Mouse (Mus musculus) intestine, embryonic 16.5 days (tissue): ENCODE results near the gene Aimp1. TPM values are rescaled to one million over a fixed set of nuclear protein-coding genes. Genes with fewer than 3 reads are reported as not detected.

Source experiments
- ATAC-seq: fragments of 200-750 bp; cut with Nextera tagmentation; 2 replicates; pipeline ENCODE4 v1.8.0; 2017; ENCODE audit warnings: moderate TSS enrichment, moderate library complexity
- H3K27ac ChIP-seq: fragments of 300-500 bp; sonication (generic); 2 replicates; pipeline ENCODE4 v1.5.1; 2014; ENCODE audit warnings: mild to moderate bottlenecking, low read length
- H3K27me3 ChIP-seq: fragments of 300-500 bp; sonication (generic); replicated peaks from 2 replicates; pipeline ENCODE4 v1.6.1; 2014; ENCODE audit warnings: low read length, control low read depth, mixed read lengths; ENCODE audit not compliant: control insufficient read depth, insufficient read depth
- H3K36me3 ChIP-seq: fragments of 300-500 bp; sonication (generic); 2 replicates; pipeline ENCODE4 v1.6.1; 2014; ENCODE audit warnings: low read length, control low read depth; ENCODE audit not compliant: control insufficient read depth, insufficient read depth
- H3K4me1 ChIP-seq: fragments of 300-500 bp; sonication (generic); 2 replicates; pipeline ENCODE4 v1.6.1; 2014; ENCODE audit warnings: low read length, control low read depth, mixed read lengths; ENCODE audit not compliant: control insufficient read depth, insufficient read depth
- H3K4me2 ChIP-seq: fragments of 300-500 bp; sonication (generic); 2 replicates; pipeline ENCODE4 v1.6.1; 2014; ENCODE audit warnings: low read depth, low read length, control low read depth
- H3K4me3 ChIP-seq: fragments of 300-500 bp; sonication (generic); 2 replicates; pipeline ENCODE4 v1.5.1; 2014; ENCODE audit warnings: mild to moderate bottlenecking, low read length
- H3K9ac ChIP-seq: fragments of 300-500 bp; sonication (generic); 2 replicates; pipeline ENCODE4 v1.6.1; 2014; ENCODE audit warnings: low read depth, low read length
- H3K9me3 ChIP-seq: fragments of 300-500 bp; sonication (generic); 2 replicates; pipeline ENCODE4 v1.6.1; 2016; ENCODE audit warnings: low read length, control low read depth; ENCODE audit not compliant: control insufficient read depth
- WGBS: fragments of 180-500 bp; shearing (Covaris S2); extraction: QIAGEN DNeasy Blood & Tissue Kit; methylation state at CpG from one replicate; pipeline ENCODE4 v1.1.7; 2014; 5-methylcytosine and 5-hydroxymethylcytosine counted together
- polyA plus RNA-seq: library from polyadenylated mRNA; unstranded; fragments of >200 nt; fragmentation: Nextera tagmentation; extraction: Ambion mirVana; gene quantifications from 2 replicates; pipeline ENCODE4 v1.2.1, GENCODE M21; 2015

Aimp1 gene
- polyA plus RNA-seq, 1 experiment from 2014 or later: 78.8 TPM

- no peak overlapping the region for H3K27ac ChIP-seq
- no peaks in the 10 kb centered on the region; the same call in 1 of the 2 replicates for H3K36me3 ChIP-seq
- no peak overlapping the region for H3K9ac ChIP-seq
- no peak overlapping the region for H3K4me3 ChIP-seq
- H3K4me2 ChIP-seq: no peak overlapping the region
- no peak; the same call in 1 of the 2 replicates for ATAC-seq
- H3K27me3 ChIP-seq: no peaks in the 10 kb centered on the region
- 67% methylated on average over 2 of the region's 2 CpGs for WGBS
- no peaks in the 10 kb centered on the region for H3K9me3 ChIP-seq
- no peaks in the 10 kb centered on the region for H3K4me1 ChIP-seq
These were observed 28.2 kb downstream of the Aimp1 start for GRCm38 (mm10) chr3:132655955-132656354.

- no peak overlapping the region for H3K4me2 ChIP-seq
- ATAC-seq: no peak
- H3K36me3 ChIP-seq: no peaks in the 10 kb centered on the region
- H3K27ac ChIP-seq: no peak overlapping the region
- no peaks in the 10 kb centered on the region for H3K9me3 ChIP-seq
- H3K4me3 ChIP-seq: no peak overlapping the region
- H3K27me3 ChIP-seq: no peaks in the 10 kb centered on the region
- no peaks in the 10 kb centered on the region for H3K4me1 ChIP-seq
- WGBS: 86% methylated on average over 7 of the region's 7 CpGs
- no peak overlapping the region for H3K9ac ChIP-seq
These were observed 30.2 kb downstream of the Aimp1 start for GRCm38 (mm10) chr3:132653959-132654358.

GRCm38 (mm10) chr3:132651776-132652175, 32.4 kb downstream of the Aimp1 start:
- WGBS: 53% methylated on average over 3 of the region's 3 CpGs
- no peaks in the 10 kb centered on the region for H3K36me3 ChIP-seq

GRCm38 (mm10) chr3:132650191-132650590, 34.0 kb downstream of the Aimp1 start:
- no peak for ATAC-seq
- Histone ChIP-seq H3K4me1 (no peaks in the 10 kb centered on the region), H3K4me3 (no peak overlapping the region), H3K27ac (no peak overlapping the region), H3K27me3 (no peaks in the 10 kb centered on the region), H3K9ac (no peak overlapping the region), H3K4me2 (no peak overlapping the region), H3K36me3 (no peaks in the 10 kb centered on the region), H3K9me3 (no peaks in the 10 kb centered on the region)
- 78% methylated on average over 5 of the region's 5 CpGs for WGBS

More at GRCm38 (mm10) chr3:132651776-132652175, 32.4 kb downstream of the Aimp1 start:
- Histone ChIP-seq H3K4me1 (no peaks in the 10 kb centered on the region), H3K4me3 (no peak overlapping the region), H3K4me2 (no peak overlapping the region), H3K27me3 (no peaks in the 10 kb centered on the region), H3K9me3 (no peaks in the 10 kb centered on the region), H3K27ac (no peak overlapping the region), H3K9ac (no peak overlapping the region)
- peak; percentile 58 for ATAC-seq

- WGBS: 85% methylated on average over 7 of the region's 7 CpGs
- Histone ChIP-seq H3K4me3 (no peak overlapping the region), H3K27ac (no peak overlapping the region)
These were observed 34.8 kb downstream of the Aimp1 start for GRCm38 (mm10) chr3:132649368-132649767.

GRCm38 (mm10) chr3:132646814-132647213, 37.4 kb downstream of the Aimp1 start:
- Histone ChIP-seq H3K27ac (no peak overlapping the region), H3K4me2 (no peak overlapping the region), H3K27me3 (no peaks in the 10 kb centered on the region), H3K4me1 (no peaks in the 10 kb centered on the region), H3K36me3 (no peaks in the 10 kb centered on the region), H3K9ac (no peak overlapping the region), H3K9me3 (no peaks in the 10 kb centered on the region), H3K4me3 (no peak overlapping the region)
- ATAC-seq: no peak
- WGBS: 16% methylated on average over 1 of the region's 1 CpGs

More at GRCm38 (mm10) chr3:132649368-132649767, 34.8 kb downstream of the Aimp1 start:
- H3K4me2 ChIP-seq: no peak overlapping the region
- no peak for ATAC-seq
- no peak overlapping the region for H3K9ac ChIP-seq
- no peaks in the 10 kb centered on the region for H3K9me3 ChIP-seq
- H3K27me3 ChIP-seq: no peaks in the 10 kb centered on the region
- H3K36me3 ChIP-seq: no peaks in the 10 kb centered on the region
- H3K4me1 ChIP-seq: no peaks in the 10 kb centered on the region

GRCm38 (mm10) chr3:132644071-132644470, 40.1 kb downstream of the Aimp1 start:
- WGBS: 83% methylated on average over 4 of the region's 4 CpGs
- ATAC-seq: no peak
- Histone ChIP-seq H3K4me3 (no peak overlapping the region), H3K9me3 (no peaks in the 10 kb centered on the region), H3K9ac (no peak overlapping the region), H3K27ac (no peak overlapping the region), H3K27me3 (no peaks in the 10 kb centered on the region), H3K4me1 (no peaks in the 10 kb centered on the region), H3K4me2 (no peak overlapping the region), H3K36me3 (no peaks in the 10 kb centered on the region)

GRCm38 (mm10) chr3:132637080-132637479, 47.1 kb downstream of the Aimp1 start:
- Histone ChIP-seq H3K9ac (no peak overlapping the region), H3K4me3 (no peak overlapping the region), H3K4me1 (no peaks in the 10 kb centered on the region), H3K36me3 (no peaks in the 10 kb centered on the region), H3K27me3 (no peaks in the 10 kb centered on the region), H3K4me2 (no peak overlapping the region), H3K27ac (no peak overlapping the region), H3K9me3 (no peaks in the 10 kb centered on the region)
- 62% methylated on average over 3 of the region's 3 CpGs for WGBS
- peak; percentile 94 for ATAC-seq

- Histone ChIP-seq H3K4me3 (no peak overlapping the region), H3K27me3 (no peaks in the 10 kb centered on the region), H3K4me1 (peaks cover 7% of the 10 kb centered on the region; the same call in 1 of the 2 replicates), H3K27ac (no peak overlapping the region), H3K9me3 (no peaks in the 10 kb centered on the region), H3K4me2 (no peak overlapping the region), H3K9ac (no peak overlapping the region), H3K36me3 (no peaks in the 10 kb centered on the region)
- ATAC-seq: no peak
- WGBS: 61% methylated on average over 2 of the region's 2 CpGs
These were observed 50.9 kb downstream of the Aimp1 start for GRCm38 (mm10) chr3:132633261-132633660.

- Histone ChIP-seq H3K36me3 (no peaks in the 10 kb centered on the region), H3K9ac (no peak within 1 kb of the TSS), H3K27me3 (no peaks in the 10 kb centered on the region), H3K4me3 (peak within 1 kb of the TSS; percentile 35), H3K27ac (peak within 1 kb of the TSS; percentile 49), H3K4me2 (peak within 1 kb of the TSS; percentile 27; the same call in 1 of the 2 replicates), H3K9me3 (no peaks in the 10 kb centered on the region), H3K4me1 (peaks cover 7% of the 10 kb centered on the region; the same call in 1 of the 2 replicates)
- WGBS: 68% methylated on average over 11 of the region's 11 CpGs
- peak; percentile 98 for ATAC-seq
These were observed 54.5 kb downstream of the Aimp1 start, which contains the start of gene Gimd1 for GRCm38 (mm10) chr3:132629601-132630239. Gene Gimd1, plus strand, starts transcription at chr3:132629820.
